Mouse (Mus musculus) MEL (cell line): ENCODE results near the gene Ndufs1. TPM values are rescaled to one million over a fixed set of nuclear protein-coding genes. Genes with fewer than 3 reads are reported as not detected.

ENCODE experiments used
- DNase-seq: peaks from one replicate; pipeline ENCODE4 v3.0.0; 2011; ENCODE audit warnings: low read depth, low spot score
- H3K27ac ChIP-seq: 2 replicates; pipeline ENCODE4 v1.5.1; 2012; ENCODE audit warnings: low read depth, mild to moderate bottlenecking, control low read depth, low read length, moderate library complexity; ENCODE audit not compliant: control insufficient read depth
- H3K27me3 ChIP-seq, 2 experiments: fragments of 150-350 bp in 1 of 2; sonication (generic) in 1 of 2; 2 replicates each; pipeline ENCODE4 v1.6.1; 2012; ENCODE audit warnings: low read length in 2 of 2, mild to moderate bottlenecking in 2 of 2, improper control_type of control experiment in 1 of 2, moderate library complexity in 1 of 2; ENCODE audit not compliant: insufficient read depth in 2 of 2, control insufficient read depth in 1 of 2
- H3K36me3 ChIP-seq, 2 experiments: 2 replicates each; pipeline ENCODE4 v1.6.1; 2012 to 2014; ENCODE audit warnings: low read length in 2 of 2, improper control_type of control experiment in 1 of 2, inconsistent platforms in 1 of 2, mild to moderate bottlenecking in 1 of 2; ENCODE audit not compliant: insufficient read depth in 2 of 2, control insufficient read depth in 1 of 2
- H3K4me1 ChIP-seq, 2 experiments: fragments of 150-350 bp in 1 of 2; sonication (generic) in 1 of 2; 2 replicates each; pipeline ENCODE4 v1.6.1; 2012; ENCODE audit warnings: low read length in 2 of 2, improper control_type of control experiment in 1 of 2, mild to moderate bottlenecking in 1 of 2; ENCODE audit not compliant: insufficient read depth in 2 of 2, control insufficient read depth in 1 of 2
- H3K4me3 ChIP-seq, 2 experiments: fragments of 150-350 bp in 1 of 2; sonication (generic) in 1 of 2; 2 replicates each; pipeline ENCODE4 v1.5.1; 2012; ENCODE audit warnings: low read depth in 2 of 2, low read length in 2 of 2, mild to moderate bottlenecking in 2 of 2, moderate library complexity in 2 of 2, control low read depth in 1 of 2, improper control_type of control experiment in 1 of 2; ENCODE audit not compliant: control insufficient read depth in 1 of 2, insufficient read depth in 1 of 2
- H3K79me2 ChIP-seq: 2 replicates; pipeline ENCODE4 v1.6.1; 2012; ENCODE audit warnings: mild to moderate bottlenecking, low read length, moderate library complexity; ENCODE audit not compliant: control insufficient read depth, poor library complexity, insufficient read depth
- H3K9ac ChIP-seq: 2 replicates; pipeline ENCODE4 v1.6.1; 2012; ENCODE audit warnings: low read depth, mild to moderate bottlenecking, control low read depth, low read length, moderate library complexity; ENCODE audit not compliant: control insufficient read depth, poor library complexity, severe bottlenecking
- H3K9me3 ChIP-seq: fragments of 150-350 bp; sonication (generic); replicated peaks from 2 replicates; pipeline ENCODE4 v1.6.1; 2012; ENCODE audit warnings: mild to moderate bottlenecking, low read length, improper control_type of control experiment, moderate library complexity; ENCODE audit not compliant: insufficient read depth
- CHD2 ChIP-seq: IDR thresholded peaks from 2 replicates; pipeline ENCODE4 v1.6.1; 2011; ENCODE audit warnings: low read length, improper control_type of control experiment
- E2F4 ChIP-seq: IDR thresholded peaks from 2 replicates; pipeline ENCODE4 v1.6.1; 2011; ENCODE audit warnings: low read depth, low read length, improper control_type of control experiment, borderline replicate concordance
- GABPA ChIP-seq: IDR thresholded peaks from 2 replicates; pipeline ENCODE4 v1.6.1; 2012; ENCODE audit warnings: low read depth, mild to moderate bottlenecking, inconsistent platforms, low read length, improper control_type of control experiment, moderate library complexity
- GATA1 ChIP-seq: IDR thresholded peaks from 2 replicates; pipeline ENCODE4 v1.6.1; 2011; ENCODE audit warnings: low read depth, low read length, improper control_type of control experiment
- KAT2A ChIP-seq: conservative IDR thresholded peaks from 2 replicates; pipeline ENCODE4 v1.6.1; 2012; ENCODE audit warnings: low read depth, low read length, improper control_type of control experiment, inconsistent platforms
- MAFK ChIP-seq: IDR thresholded peaks from 2 replicates; pipeline ENCODE4 v1.6.1; 2011; ENCODE audit warnings: low read depth, mild to moderate bottlenecking, low read length, improper control_type of control experiment, borderline replicate concordance
- MAX ChIP-seq: IDR thresholded peaks from 2 replicates; pipeline ENCODE4 v1.6.1; 2011; ENCODE audit warnings: low read length, improper control_type of control experiment
- MXI1 ChIP-seq: IDR thresholded peaks from 2 replicates; pipeline ENCODE4 v1.6.1; 2011; ENCODE audit warnings: mild to moderate bottlenecking, low read depth, low read length, improper control_type of control experiment
- MYC ChIP-seq: IDR thresholded peaks from 2 replicates; pipeline ENCODE4 v1.6.1; 2011; ENCODE audit warnings: low read depth, mild to moderate bottlenecking, low read length, improper control_type of control experiment, moderate library complexity
- NRF1 ChIP-seq: IDR thresholded peaks from 2 replicates; pipeline ENCODE4 v1.6.1; 2014; ENCODE audit warnings: low read depth, mild to moderate bottlenecking, inconsistent platforms, low read length, improper control_type of control experiment, moderate library complexity; ENCODE audit not compliant: poor library complexity, insufficient read depth, severe bottlenecking
- SMC3 ChIP-seq: IDR thresholded peaks from 2 replicates; pipeline ENCODE4 v1.6.1; 2011; ENCODE audit warnings: low read depth, low read length, improper control_type of control experiment
- TAL1 ChIP-seq: IDR thresholded peaks from 2 replicates; pipeline ENCODE4 v1.6.1; 2012; ENCODE audit warnings: mild to moderate bottlenecking, inconsistent platforms, low read length, moderate library complexity, mixed read lengths
- TCF12 ChIP-seq: IDR thresholded peaks from 2 replicates; pipeline ENCODE4 v1.6.1; 2014; ENCODE audit warnings: low read depth, mild to moderate bottlenecking, inconsistent platforms, low read length, improper control_type of control experiment, moderate library complexity
- UBTF ChIP-seq: IDR thresholded peaks from 2 replicates; pipeline ENCODE4 v1.6.1; 2012; ENCODE audit warnings: low read depth, mild to moderate bottlenecking, inconsistent platforms, low read length, improper control_type of control experiment, moderate library complexity, borderline replicate concordance; ENCODE audit not compliant: insufficient read depth
- ZKSCAN1 ChIP-seq: IDR thresholded peaks from 2 replicates; pipeline ENCODE4 v1.6.1; 2012; ENCODE audit warnings: low read depth, mild to moderate bottlenecking, inconsistent platforms, low read length, improper control_type of control experiment, moderate library complexity
- polyA plus RNA-seq, 2 experiments: library from polyadenylated mRNA; stranded (reverse) in 1 of 2; unstranded in 1 of 2; fragments of >175 nt in 1 of 2; fragments of >200 nt in 1 of 2; gene quantifications; 2 replicates each; pipeline versions ENCODE4 v1.2.1 to v1.2.4; 2012; ENCODE audit warnings: low replicate concordance in 2 of 2, low read depth in 1 of 2; ENCODE audit not compliant: insufficient read length in 2 of 2, insufficient read depth in 1 of 2, missing spikeins in 1 of 2
- total RNA-seq: library from RNA; depleted of rRNA; stranded (reverse); fragments of 300-350 nt; gene quantifications from 2 replicates; pipeline ENCODE4 v1.2.3, GENCODE M21; 2012

The Ndufs1 gene
- total and polyA plus RNA-seq, 3 experiments = 124 to 163 (median 139) TPM

DNA sequence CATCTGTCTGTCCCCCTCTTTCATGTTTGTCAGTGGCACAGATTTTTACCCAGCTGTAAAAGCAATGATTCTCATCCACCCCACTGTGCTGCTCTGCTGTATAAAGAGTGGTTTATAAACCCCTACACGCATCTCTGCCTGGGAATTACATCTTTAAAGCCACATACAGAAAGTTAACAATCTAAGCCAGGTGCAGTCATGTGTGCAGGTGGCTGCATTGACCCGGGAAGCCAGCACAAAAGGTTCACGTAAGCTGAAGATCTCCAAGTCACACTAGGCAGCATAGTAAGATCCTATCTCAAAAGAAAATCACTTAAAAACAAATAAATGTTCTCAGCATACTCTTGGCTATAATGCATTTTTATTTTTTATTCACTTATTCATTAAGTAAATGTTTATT is 47.4 kb downstream of the Ndufs1 start:
- TF ChIP-seq ZKSCAN1 (no peak), GATA1 (no peak), MAFK (no peak), MYC (no peak), UBTF (no peak), MXI1 (no peak), TAL1 (no peak), CHD2 (no peak), MAX (no peak), TCF12 (no peak), NRF1 (no peak), KAT2A (no peak), SMC3 (no peak), E2F4 (no peak)
- H3K4me1 ChIP-seq = peaks cover 11% of the 10 kb centered on the region in 2 experiments
- H3K27ac ChIP-seq = 0 out of 2 replicates have a peak overlapping the region, but pooled peaks have one; percentile 12
- H3K79me2 ChIP-seq = peaks cover 1% of the 10 kb centered on the region; the same call in 1 of the 2 replicates
- H3K36me3 ChIP-seq = peaks cover 0 to 18% of the 10 kb centered on the region in 2 experiments; a peak in 2 of 4 replicates
- H3K9me3 ChIP-seq = no peaks in the 10 kb centered on the region
- peak overlapping the region in 1 of 2 experiments; percentile 57; a peak in 2 of 4 replicates for H3K4me3 ChIP-seq
- no peaks in the 10 kb centered on the region for H3K27me3 ChIP-seq
- H3K9ac ChIP-seq = peak overlapping the region; percentile 32
- no peak for DNase-seq

DNA sequence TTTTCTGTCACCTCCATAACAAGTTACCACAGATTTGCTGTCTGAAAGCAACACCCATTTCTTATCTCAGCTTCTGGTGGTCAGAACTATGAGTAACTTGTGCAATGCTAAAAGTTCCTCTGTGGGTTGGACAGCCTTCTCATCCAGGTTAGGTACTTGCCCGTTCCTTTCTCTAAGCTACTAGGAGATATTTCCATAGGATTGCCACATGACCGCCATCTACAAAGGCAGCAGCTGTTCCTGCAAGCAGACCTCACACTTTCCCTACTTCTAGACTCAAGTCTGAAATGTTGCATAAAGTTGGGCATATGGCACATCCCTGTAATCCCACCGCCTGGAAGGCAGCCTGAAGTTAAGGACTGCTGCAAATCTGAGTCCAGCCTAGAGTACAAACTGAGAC is 50.4 kb downstream of the Ndufs1 start:
- H3K9ac ChIP-seq = no peak overlapping the region
- no peaks in the 10 kb centered on the region for H3K9me3 ChIP-seq
- DNase-seq = no peak
- H3K4me3 ChIP-seq = no peak overlapping the region
- H3K36me3 ChIP-seq = peaks cover 10 to 18% of the 10 kb centered on the region in 2 experiments; a peak in 3 of 4 replicates
- TF ChIP-seq GATA1 (0 out of 2 replicates have a peak, but pooled peaks have one; percentile 32), GABPA (no peak)
- no peaks in the 10 kb centered on the region for H3K27me3 ChIP-seq
- H3K79me2 ChIP-seq = peaks cover 1% of the 10 kb centered on the region; the same call in 1 of the 2 replicates
- H3K27ac ChIP-seq = no peak overlapping the region
- H3K4me1 ChIP-seq = peaks cover 8 to 11% of the 10 kb centered on the region in 2 experiments
